Mouse (Mus musculus) heart, embryonic 13.5 days (tissue): ENCODE measurements around the gene Mroh9. TPM values are rescaled to one million over a fixed set of nuclear protein-coding genes. Genes with fewer than 3 reads are reported as not detected.

Source experiments
- polyA plus RNA-seq: library from polyadenylated mRNA; unstranded; fragments of >200 nt; fragmentation: Nextera tagmentation; extraction: Ambion mirVana; gene quantifications from 2 replicates; pipeline ENCODE4 v1.2.1, GENCODE M21; 2015

Gene Mroh9
- polyA plus RNA-seq, 1 experiment from 2014 or later, result not detected

Other genes with a start within 250 kb of the Mroh9 start
- 2.5 and 3.7 TPM in 2 replicates for gene Fmo1, start 219.1 kb downstream of the Mroh9 start, polyA plus RNA-seq
- gene Fmo2, start 186.9 kb downstream of the Mroh9 start, polyA plus RNA-seq, result 2.8 and 3.6 TPM in 2 replicates
- gene Fmo6, start 148.2 kb downstream of the Mroh9 start, polyA plus RNA-seq, result not detected in 2 replicates
- gene Fmo3, start 101.1 kb downstream of the Mroh9 start, polyA plus RNA-seq, result 0.11 TPM in 1 of 2 replicates, not detected in the other
- gene Prrx1, start 228.0 kb upstream of the Mroh9 start, polyA plus RNA-seq, result 6.4 and 8.2 TPM in 2 replicates